Mouse (Mus musculus): ENCODE measurements around the gene Olfr1440. TPM values are rescaled to one million over a fixed set of nuclear protein-coding genes. Genes with fewer than 3 reads are reported as not detected.

Olfr1440 gene
- total RNA-seq, 1 experiment: not detected

GRCm38 (mm10) chr19:12435750-12436524, 48.9 kb downstream of the Olfr1440 start:
- no peak overlapping the region for H3K9ac ChIP-seq (ENCODE audit: insufficient read depth, low read depth, low read length, poor library complexity, severe bottlenecking)
- H3K4me1 ChIP-seq (ENCODE audit: control insufficient read depth in 2 of 2, insufficient read depth in 2 of 2, low read length in 2 of 2, poor library complexity in 1 of 2): peaks cover 0 to 3% of the 10 kb centered on the region in 2 experiments; a peak in 1 of 4 replicates
- in situ Hi-C loops (cut with MboI; ENCODE audit: low sequenced_read_pairs in 2 of 2, unreplicated experiment in 2 of 2): no loop called here
- no peak for DNase-seq (ENCODE audit: low read depth, low spot score)
- H3K4me3 ChIP-seq (ENCODE audit: insufficient read depth in 1 of 2, low read depth in 1 of 2, low read length in 2 of 2, poor library complexity in 1 of 2, severe bottlenecking in 1 of 2): no peak overlapping the region
- H3K27ac ChIP-seq (ENCODE audit: insufficient read depth, low read depth, low read length, poor library complexity, severe bottlenecking): no peak overlapping the region
- no peaks in the 10 kb centered on the region for H3K36me3 ChIP-seq (ENCODE audit: control insufficient read depth, insufficient read depth, low read length, poor library complexity, severe bottlenecking)
- no peaks in the 10 kb centered on the region for H3K9me3 ChIP-seq (ENCODE audit: control insufficient read depth, insufficient read depth, low read depth, low read length)
- TF ChIP-seq ZNF384 (IDR thresholded peaks at IDR 0.05; ENCODE audit: low read depth, low read length) (no peak), HCFC1 (IDR thresholded peaks at IDR 0.05; ENCODE audit: borderline replicate concordance, insufficient read depth, low read length) (no peak), ZC3H11A (IDR thresholded peaks at IDR 0.05; ENCODE audit: borderline replicate concordance, low read depth, low read length) (no peak), MAFK (IDR thresholded peaks at IDR 0.05; ENCODE audit: insufficient read depth, low read depth, low read length) (no peak), CHD2 (IDR thresholded peaks at IDR 0.05; ENCODE audit: low read depth, low read length) (no peak)

GRCm38 (mm10) chr19:12439581-12439980, 52.5 kb downstream of the Olfr1440 start:
- Histone ChIP-seq H3K9me3 (ENCODE audit: control insufficient read depth, insufficient read depth, low read depth, low read length) (no peaks in the 10 kb centered on the region), H3K4me3 (ENCODE audit: insufficient read depth in 1 of 2, low read depth in 1 of 2, low read length in 2 of 2, poor library complexity in 1 of 2, severe bottlenecking in 1 of 2) (no peak overlapping the region), H3K9ac (ENCODE audit: insufficient read depth, low read depth, low read length, poor library complexity, severe bottlenecking) (no peak overlapping the region), H3K36me3 (ENCODE audit: control insufficient read depth, insufficient read depth, low read length, poor library complexity, severe bottlenecking) (no peaks in the 10 kb centered on the region), H3K27ac (ENCODE audit: insufficient read depth, low read depth, low read length, poor library complexity, severe bottlenecking) (no peak overlapping the region), H3K4me1 (ENCODE audit: control insufficient read depth in 2 of 2, insufficient read depth in 2 of 2, low read length in 2 of 2, poor library complexity in 1 of 2) (peaks cover 0 to 3% of the 10 kb centered on the region in 2 experiments; a peak in 1 of 4 replicates)
- in situ Hi-C loops (cut with MboI; ENCODE audit: low sequenced_read_pairs in 2 of 2, unreplicated experiment in 2 of 2): no loop called here
- no peak for DNase-seq (ENCODE audit: low read depth, low spot score)
- TF ChIP-seq CHD2 (IDR thresholded peaks at IDR 0.05; ENCODE audit: low read depth, low read length): no peak
- TF ChIP-seq ZC3H11A (IDR thresholded peaks at IDR 0.05; ENCODE audit: borderline replicate concordance, low read depth, low read length): no peak
- no peak for TF ChIP-seq HCFC1 (IDR thresholded peaks at IDR 0.05; ENCODE audit: borderline replicate concordance, insufficient read depth, low read length)
- TF ChIP-seq ZNF384 (IDR thresholded peaks at IDR 0.05; ENCODE audit: low read depth, low read length): no peak
- TF ChIP-seq MAFK (IDR thresholded peaks at IDR 0.05; ENCODE audit: insufficient read depth, low read depth, low read length): no peak

- Histone ChIP-seq H3K9ac (ENCODE audit: insufficient read depth, low read depth, low read length, poor library complexity, severe bottlenecking) (no peak overlapping the region), H3K36me3 (ENCODE audit: control insufficient read depth, insufficient read depth, low read length, poor library complexity, severe bottlenecking) (no peaks in the 10 kb centered on the region), H3K4me3 (ENCODE audit: insufficient read depth in 1 of 2, low read depth in 1 of 2, low read length in 2 of 2, poor library complexity in 1 of 2, severe bottlenecking in 1 of 2) (no peak overlapping the region), H3K27ac (ENCODE audit: insufficient read depth, low read depth, low read length, poor library complexity, severe bottlenecking) (0 out of 2 replicates have a peak overlapping the region, but pooled peaks have one; percentile 0), H3K9me3 (ENCODE audit: control insufficient read depth, insufficient read depth, low read depth, low read length) (no peaks in the 10 kb centered on the region), H3K4me1 (ENCODE audit: control insufficient read depth in 2 of 2, insufficient read depth in 2 of 2, low read length in 2 of 2, poor library complexity in 1 of 2) (peaks cover 0 to 3% of the 10 kb centered on the region in 2 experiments; a peak in 1 of 4 replicates)
- no peak for DNase-seq (ENCODE audit: low read depth, low spot score)
- in situ Hi-C loops (cut with MboI; ENCODE audit: low sequenced_read_pairs in 2 of 2, unreplicated experiment in 2 of 2): no loop called here
- no peak for TF ChIP-seq CHD2 (IDR thresholded peaks at IDR 0.05; ENCODE audit: low read depth, low read length)
Measured at GRCm38 (mm10) chr19:12440103-12440725, 53.1 kb downstream of the Olfr1440 start.

- Histone ChIP-seq H3K9ac (ENCODE audit: insufficient read depth, low read depth, low read length, poor library complexity, severe bottlenecking) (no peak overlapping the region), H3K4me3 (ENCODE audit: insufficient read depth in 1 of 2, low read depth in 1 of 2, low read length in 2 of 2, poor library complexity in 1 of 2, severe bottlenecking in 1 of 2) (no peak overlapping the region), H3K9me3 (ENCODE audit: control insufficient read depth, insufficient read depth, low read depth, low read length) (no peaks in the 10 kb centered on the region; the same call in 1 of the 2 replicates), H3K36me3 (ENCODE audit: control insufficient read depth, insufficient read depth, low read length, poor library complexity, severe bottlenecking) (no peaks in the 10 kb centered on the region), H3K27ac (ENCODE audit: insufficient read depth, low read depth, low read length, poor library complexity, severe bottlenecking) (no peak overlapping the region), H3K4me1 (ENCODE audit: control insufficient read depth in 2 of 2, insufficient read depth in 2 of 2, low read length in 2 of 2, poor library complexity in 1 of 2) (peaks cover 0 to 3% of the 10 kb centered on the region in 2 experiments; a peak in 1 of 4 replicates)
- in situ Hi-C loops (cut with MboI; ENCODE audit: low sequenced_read_pairs in 2 of 2, unreplicated experiment in 2 of 2): no loop called here
- DNase-seq (ENCODE audit: low read depth, low spot score): no peak
- TF ChIP-seq CHD2 (IDR thresholded peaks at IDR 0.05; ENCODE audit: low read depth, low read length) (no peak), ZNF384 (IDR thresholded peaks at IDR 0.05; ENCODE audit: low read depth, low read length) (no peak), ZC3H11A (IDR thresholded peaks at IDR 0.05; ENCODE audit: borderline replicate concordance, low read depth, low read length) (no peak), MAFK (IDR thresholded peaks at IDR 0.05; ENCODE audit: insufficient read depth, low read depth, low read length) (no peak), HCFC1 (IDR thresholded peaks at IDR 0.05; ENCODE audit: borderline replicate concordance, insufficient read depth, low read length) (no peak)
Measured at GRCm38 (mm10) chr19:12442560-12442959, 55.5 kb downstream of the Olfr1440 start.
